ENCODE assay signal across 8 mouse cellular contexts in the genomic region with DNA sequence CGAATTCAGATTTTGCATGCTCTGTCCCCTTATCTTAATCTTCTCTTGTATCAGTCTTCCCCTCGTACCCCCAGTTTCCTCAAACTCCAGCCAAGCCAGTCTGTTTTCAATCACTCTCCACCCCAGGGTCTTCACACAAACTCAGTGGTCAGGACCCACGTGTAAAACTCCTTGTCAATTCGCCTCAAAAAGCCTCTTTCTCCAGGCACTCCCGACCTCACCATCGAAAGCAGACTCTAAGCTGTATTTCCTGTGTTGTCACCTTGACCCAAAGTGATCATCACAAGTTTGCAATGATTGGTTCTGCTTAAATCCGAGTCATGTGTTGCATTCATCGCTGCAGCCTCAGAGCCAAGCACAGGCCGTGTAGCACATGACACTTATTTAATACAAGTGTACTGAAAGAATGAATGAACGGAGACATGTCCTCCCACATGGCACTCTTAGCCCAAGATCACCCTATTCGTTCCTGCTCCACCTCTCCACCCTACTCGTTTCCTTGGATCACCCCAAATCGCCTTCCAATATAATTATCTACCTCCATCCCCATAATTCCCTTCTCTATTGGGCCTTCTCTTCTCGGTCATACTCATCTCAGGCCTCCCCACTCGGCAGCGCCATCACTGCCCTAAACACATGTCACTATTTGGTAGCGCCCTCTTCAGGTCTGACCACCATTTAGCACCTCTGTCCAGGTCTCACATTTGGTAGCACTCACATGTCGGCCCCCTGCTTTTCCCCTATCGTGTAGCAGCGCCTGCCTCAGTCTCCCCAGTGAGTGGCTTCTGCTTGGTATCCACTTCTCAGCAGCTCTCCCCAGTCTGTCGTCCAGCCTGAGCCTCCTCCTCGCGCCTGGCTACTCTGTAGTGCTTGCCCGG. TPM values are rescaled to one million over a fixed set of nuclear protein-coding genes. Genes with fewer than 3 reads are reported as not detected.
DNase-seq lines count a peak whose midpoint lies in the region; ATAC-seq and TF ChIP-seq lines count a peak whose summit lies in the region.

No protein-coding gene starts in this region.

- peak overlapping the region; percentile 78 for H3K4me2 ChIP-seq in heart, embryonic 15.5 days
- peak overlapping the region; percentile 88 for H3K4me2 ChIP-seq in heart, embryonic 16.5 days (ENCODE audit: low read depth, low read length)
- H3K4me2 ChIP-seq in limb, embryonic 15.5 days = peak overlapping the region; percentile 66
- peak overlapping the region; percentile 97 for H3K4me2 ChIP-seq in myocyte (ENCODE audit: low read depth)

- peak; percentile 25; the same call in 1 of the 2 replicates for ATAC-seq in heart, embryonic 15.5 days (replicated peaks; ENCODE audit: insufficient number of reproducible peaks, insufficient read depth, low FRiP score, low read depth)
- peak; percentile 19; the same call in 1 of the 2 replicates for ATAC-seq in heart, embryonic 16.5 days (replicated peaks; ENCODE audit: extremely low read depth, insufficient read depth, low FRiP score)
- ATAC-seq in limb, embryonic 15.5 days (ENCODE audit: insufficient number of reproducible peaks, low FRiP score, low TSS enrichment, low read depth) = peak; percentile 37

- peaks cover 12% of the 10 kb centered on the region for H3K36me3 ChIP-seq in heart, embryonic 15.5 days
- H3K36me3 ChIP-seq in ES-E14 (ENCODE audit: control insufficient read depth, insufficient read depth, low read length, poor library complexity, severe bottlenecking) (peaks cover 35% of the 10 kb centered on the region), myocyte (ENCODE audit: control insufficient read depth, insufficient read depth) (no peaks in the 10 kb centered on the region)
- peaks cover 6% of the 10 kb centered on the region for H3K36me3 ChIP-seq in heart, embryonic 16.5 days (ENCODE audit: control insufficient read depth, insufficient read depth)
- peaks cover 41% of the 10 kb centered on the region for H3K36me3 ChIP-seq in limb, embryonic 15.5 days

- H3K27ac ChIP-seq in heart, embryonic 15.5 days = peak overlapping the region; percentile 88
- H3K27ac ChIP-seq in ES-E14 (ENCODE audit: insufficient read depth, low read depth, low read length, poor library complexity, severe bottlenecking) = peak overlapping the region; percentile 41; the same call in 1 of the 2 replicates
- peak overlapping the region; percentile 96 for H3K27ac ChIP-seq in heart, embryonic 16.5 days (ENCODE audit: low read length)
- peak overlapping the region; percentile 85 for H3K27ac ChIP-seq in limb, embryonic 15.5 days

- H3K9ac ChIP-seq in heart, embryonic 15.5 days = peak overlapping the region; percentile 87
- peak overlapping the region; percentile 86 for H3K9ac ChIP-seq in ES-E14 (ENCODE audit: insufficient read depth, low read depth, low read length, poor library complexity, severe bottlenecking)
- peak overlapping the region; percentile 94 for H3K9ac ChIP-seq in heart, embryonic 16.5 days (ENCODE audit: low read length)
- H3K9ac ChIP-seq in limb, embryonic 15.5 days = peak overlapping the region; percentile 78

- TF ChIP-seq POLR2A in myocyte (IDR thresholded peaks at IDR 0.05; ENCODE audit: insufficient read length, low read depth) = no peak

- WGBS in heart, embryonic 15.5 days = 2% methylated on average over 24 of the region's 24 CpGs
- WGBS in heart, embryonic 16.5 days = 2% methylated on average over 24 of the region's 24 CpGs
- WGBS in limb, embryonic 15.5 days = 5% methylated on average over 24 of the region's 24 CpGs

- in situ Hi-C loops in ES-E14 (cut with MboI; ENCODE audit: low sequenced_read_pairs in 2 of 2, unreplicated experiment in 2 of 2) = no loop called here

- peak overlapping the region; percentile 82 for H3ac ChIP-seq in myocyte (ENCODE audit: control insufficient read depth, insufficient read length)

- no peaks in the 10 kb centered on the region for H3K9me3 ChIP-seq in heart, embryonic 15.5 days (replicated peaks)
- no peaks in the 10 kb centered on the region for H3K9me3 ChIP-seq in ES-E14 (ENCODE audit: control insufficient read depth, insufficient read depth, low read depth, low read length)
- no peaks in the 10 kb centered on the region for H3K9me3 ChIP-seq in heart, embryonic 16.5 days (replicated peaks; ENCODE audit: control insufficient read depth, low read length)
- no peaks in the 10 kb centered on the region for H3K9me3 ChIP-seq in limb, embryonic 15.5 days

- peaks cover 34% of the 10 kb centered on the region for H3K79me2 ChIP-seq in myocyte (ENCODE audit: control insufficient read depth, insufficient read depth)

- DNase-seq in heart, adult 18-20 months = no peak
- DNase-seq in ES-E14 (ENCODE audit: low read depth, low spot score) = peak; percentile 77
- DNase-seq in cerebellum, postnatal 14 days = peak; percentile 82 to 84
- no peak for DNase-seq in spleen, adult 12 weeks (ENCODE audit: low spot score)

- no peaks in the 10 kb centered on the region for H3K27me3 ChIP-seq in heart, embryonic 15.5 days
- no peaks in the 10 kb centered on the region for H3K27me3 ChIP-seq in heart, embryonic 16.5 days (ENCODE audit: control insufficient read depth, insufficient read depth, low read length)
- H3K27me3 ChIP-seq in limb, embryonic 15.5 days = no peaks in the 10 kb centered on the region
- no peaks in the 10 kb centered on the region for H3K27me3 ChIP-seq in myocyte (ENCODE audit: control insufficient read depth, insufficient read depth, insufficient read length)

- H3K4me3 ChIP-seq in heart, embryonic 15.5 days = peak overlapping the region; percentile 82
- H3K4me3 ChIP-seq in ES-E14 (ENCODE audit: insufficient read depth in 1 of 2, low read depth in 1 of 2, low read length in 2 of 2, poor library complexity in 1 of 2, severe bottlenecking in 1 of 2) (peak overlapping the region; percentile 81 to 94), myocyte (peak overlapping the region; percentile 82)
- H3K4me3 ChIP-seq in heart, embryonic 16.5 days (ENCODE audit: low read length) = peak overlapping the region; percentile 97
- peak overlapping the region; percentile 80 for H3K4me3 ChIP-seq in limb, embryonic 15.5 days

- H3K4me1 ChIP-seq in heart, embryonic 15.5 days (replicated peaks) = peaks cover 57% of the 10 kb centered on the region
- peaks cover 0 to 14% of the 10 kb centered on the region in 2 experiments; a peak in 2 of 4 replicates for H3K4me1 ChIP-seq in ES-E14 (ENCODE audit: control insufficient read depth in 2 of 2, insufficient read depth in 2 of 2, low read length in 2 of 2, poor library complexity in 1 of 2)
- peaks cover 57% of the 10 kb centered on the region for H3K4me1 ChIP-seq in heart, embryonic 16.5 days (ENCODE audit: control insufficient read depth, insufficient read depth, low read length)
- H3K4me1 ChIP-seq in limb, embryonic 15.5 days = peaks cover 39% of the 10 kb centered on the region

TF ChIP-seq in ES-E14, 5 proteins besides CTCF, POLR2A, EP300 and RAD21 (continues in another document):
- TF ChIP-seq ZNF384 (IDR thresholded peaks at IDR 0.05; ENCODE audit: low read depth, low read length) = no peak
- no peak for TF ChIP-seq CHD2 (IDR thresholded peaks at IDR 0.05; ENCODE audit: low read depth, low read length)
- no peak for TF ChIP-seq HCFC1 (IDR thresholded peaks at IDR 0.05; ENCODE audit: borderline replicate concordance, insufficient read depth, low read length)
- TF ChIP-seq MAFK (IDR thresholded peaks at IDR 0.05; ENCODE audit: insufficient read depth, low read depth, low read length) = no peak

TF ChIP-seq in myocyte, 11 proteins besides CTCF, POLR2A, EP300 and RAD21 (continues in another document):
- TF ChIP-seq CEBPB (IDR thresholded peaks at IDR 0.05; ENCODE audit: insufficient read depth, poor library complexity, severe bottlenecking) (no peak), MAX (IDR thresholded peaks at IDR 0.05; ENCODE audit: low read depth) (peak; percentile 16), MYOG (IDR thresholded peaks at IDR 0.05; ENCODE audit: control insufficient read depth in 1 of 3, insufficient read depth in 1 of 3, insufficient read length in 2 of 3, low read depth in 2 of 3) (no peak)

RNA-seq across cellular contexts. Expression of gene Ppp5c, which starts 0.8 kb away (rescaled TPM):
- polyA plus RNA-seq in heart, embryonic 15.5 days (2015; fragmentation: Nextera tagmentation; extraction: Ambion mirVana) = 82.5 and 99.2 TPM in 2 replicates
- total RNA-seq in heart, adult 18-20 months (2021) = 10 to 100 TPM; 98.8 to 98.9 TPM
- 112 and 127 TPM in 2 replicates for total RNA-seq in ES-E14 (2012; rRNA removed)
- polyA plus RNA-seq in heart, embryonic 16.5 days (2015; fragmentation: Nextera tagmentation; extraction: Ambion mirVana) = 105 and 108 TPM in 2 replicates
- 101 and 115 TPM in 2 replicates for polyA plus RNA-seq in limb, embryonic 15.5 days (2015; fragmentation: Nextera tagmentation; extraction: Ambion mirVana)
- polyA plus RNA-seq in myocyte (2012; fragmentation: generic; extraction: Trizol) = 126 TPM

RNA-seq across cellular contexts. Expression of gene Ccdc8, which starts 34.4 kb away (rescaled TPM):
- polyA plus RNA-seq in heart, embryonic 15.5 days (2015; fragmentation: Nextera tagmentation; extraction: Ambion mirVana) = 28.1 and 34.0 TPM in 2 replicates
- 1 to 10 TPM; 3.8 to 4.5 TPM for total RNA-seq in heart, adult 18-20 months (2021)
- total RNA-seq in ES-E14 (2012; rRNA removed) = 2.8 and 4.1 TPM in 2 replicates
- polyA plus RNA-seq in heart, embryonic 16.5 days (2015; fragmentation: Nextera tagmentation; extraction: Ambion mirVana) = 45.1 and 47.4 TPM in 2 replicates
- 19.1 and 40.8 TPM in 2 replicates for polyA plus RNA-seq in limb, embryonic 15.5 days (2015; fragmentation: Nextera tagmentation; extraction: Ambion mirVana)
- 21.0 TPM for polyA plus RNA-seq in myocyte (2012; fragmentation: generic; extraction: Trizol)

RNA-seq across cellular contexts. Expression of gene Hif3a, which starts 35.3 kb away (rescaled TPM):
- 36.4 and 44.0 TPM in 2 replicates for polyA plus RNA-seq in heart, embryonic 15.5 days (2015; fragmentation: Nextera tagmentation; extraction: Ambion mirVana)
- total RNA-seq in heart, adult 18-20 months (2021) = 1 to 10 TPM; 1.9 to 4.1 TPM
- total RNA-seq in ES-E14 (2012; rRNA removed) = 2.3 and 4.9 TPM in 2 replicates
- 36.3 and 43.4 TPM in 2 replicates for polyA plus RNA-seq in heart, embryonic 16.5 days (2015; fragmentation: Nextera tagmentation; extraction: Ambion mirVana)
- polyA plus RNA-seq in limb, embryonic 15.5 days (2015; fragmentation: Nextera tagmentation; extraction: Ambion mirVana) = 29.0 and 33.4 TPM in 2 replicates
- polyA plus RNA-seq in myocyte (2012; fragmentation: generic; extraction: Trizol) = 0.16 TPM

RNA-seq across cellular contexts. Expression of gene Gm42372, which starts 44.1 kb away (rescaled TPM):
- polyA plus RNA-seq in heart, embryonic 15.5 days (2015; fragmentation: Nextera tagmentation; extraction: Ambion mirVana) = 0.05 and 0.23 TPM in 2 replicates
- under 1 TPM in 1 of 2 experiments, not detected in 1; 0.08 TPM for total RNA-seq in heart, adult 18-20 months (2021)
- 0.13 and 0.21 TPM in 2 replicates for total RNA-seq in ES-E14 (2012; rRNA removed)
- 0.07 and 0.09 TPM in 2 replicates for polyA plus RNA-seq in heart, embryonic 16.5 days (2015; fragmentation: Nextera tagmentation; extraction: Ambion mirVana)
- 0.14 and 0.20 TPM in 2 replicates for polyA plus RNA-seq in limb, embryonic 15.5 days (2015; fragmentation: Nextera tagmentation; extraction: Ambion mirVana)
- polyA plus RNA-seq in myocyte (2012; fragmentation: generic; extraction: Trizol) = not detected

RNA-seq across cellular contexts. Expression of gene Psg16, which starts 46.9 kb away (rescaled TPM):
- polyA plus RNA-seq in heart, embryonic 15.5 days (2015; fragmentation: Nextera tagmentation; extraction: Ambion mirVana) = 0.08 and 0.16 TPM in 2 replicates
- under 1 TPM in 1 of 2 experiments, not detected in 1; 0.08 TPM for total RNA-seq in heart, adult 18-20 months (2021)
- 0.26 and 0.31 TPM in 2 replicates for total RNA-seq in ES-E14 (2012; rRNA removed)
- polyA plus RNA-seq in heart, embryonic 16.5 days (2015; fragmentation: Nextera tagmentation; extraction: Ambion mirVana) = 0.17 and 0.22 TPM in 2 replicates
- 0.17 and 0.20 TPM in 2 replicates for polyA plus RNA-seq in limb, embryonic 15.5 days (2015; fragmentation: Nextera tagmentation; extraction: Ambion mirVana)
- polyA plus RNA-seq in myocyte (2012; fragmentation: generic; extraction: Trizol) = not detected

Comparison
In these comparisons a context has a peak if more than half of its experiments do, and no peak if none do; other contexts are left out.
1. H3K27ac ChIP-seq: peak in every context shown above with its lines; median percentile 96 in heart, embryonic 16.5 days; 88 in heart, embryonic 15.5 days; 85 in limb, embryonic 15.5 days; 41 in ES-E14.
2. DNase-seq: peak in ES-E14 (single experiment) and cerebellum, postnatal 14 days (2 of 2); none in heart, adult 18-20 months (0 of 2) and spleen, adult 12 weeks (single experiment).
3. RNA of gene Hif3a, which starts 35.3 kb away (polyA plus RNA-seq): 36.4 to 44.0 TPM in heart, embryonic 15.5 days, 36.3 to 43.4 TPM in heart, embryonic 16.5 days and 29.0 to 33.4 TPM in limb, embryonic 15.5 days; 0.16 TPM in myocyte (single experiment); every median in the first group is over 10 times any median in the second.
4. Peak in every context shown above with its lines, with median percentiles within 50 percentile points of each other: ATAC-seq, H3K4me2 ChIP-seq, H3K4me3 ChIP-seq and H3K9ac ChIP-seq.